Mouse (Mus musculus): ENCODE results near the gene Eif3i. TPM values are rescaled to one million over a fixed set of nuclear protein-coding genes. Genes with fewer than 3 reads are reported as not detected.
"Not testable (repeated sequence)": the region's sequence is repeated elsewhere in the genome, so short reads cannot be mapped to it uniquely, and the experiment has no call there.

The Eif3i gene
- total RNA-seq, 2 experiments from 2014 or later: 135 to 141 TPM

DNA sequence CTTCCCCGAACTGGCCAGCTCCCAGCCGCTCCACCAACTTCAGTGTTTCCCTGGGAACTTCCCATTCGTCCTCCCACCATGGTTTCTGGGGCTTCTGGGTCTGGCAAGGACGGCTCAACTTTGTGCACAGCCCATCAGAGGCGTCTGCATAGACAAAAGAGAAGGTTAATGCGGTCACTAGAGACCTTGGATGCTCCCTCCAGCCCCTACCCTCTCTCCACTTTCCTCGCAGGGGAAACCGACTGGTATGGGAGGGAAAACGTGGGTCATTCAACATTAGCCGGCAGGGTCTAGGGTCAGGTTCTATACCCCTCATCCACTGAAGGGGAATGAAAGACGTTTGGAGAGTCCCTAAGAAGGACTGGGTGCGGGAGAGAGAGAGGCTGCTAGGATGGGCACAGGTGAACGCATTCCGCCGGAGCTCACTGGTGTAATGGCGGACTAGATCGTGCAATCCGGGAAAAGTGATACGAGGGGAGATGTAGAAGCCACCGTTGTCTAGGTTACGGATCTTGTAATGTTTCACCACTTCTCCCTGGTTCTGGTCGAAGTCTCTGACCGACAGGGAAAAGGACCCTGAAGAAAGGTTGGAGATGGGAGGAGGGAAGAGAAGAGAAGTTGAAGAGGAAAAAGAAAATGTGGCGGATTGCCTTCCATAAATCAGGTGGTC is 44.5 kb downstream of the Eif3i start:
- intact Hi-C loops (cut with DNase I; ENCODE audit: low total_unique reads): no loop called here
- DNase-seq: no peak

DNA sequence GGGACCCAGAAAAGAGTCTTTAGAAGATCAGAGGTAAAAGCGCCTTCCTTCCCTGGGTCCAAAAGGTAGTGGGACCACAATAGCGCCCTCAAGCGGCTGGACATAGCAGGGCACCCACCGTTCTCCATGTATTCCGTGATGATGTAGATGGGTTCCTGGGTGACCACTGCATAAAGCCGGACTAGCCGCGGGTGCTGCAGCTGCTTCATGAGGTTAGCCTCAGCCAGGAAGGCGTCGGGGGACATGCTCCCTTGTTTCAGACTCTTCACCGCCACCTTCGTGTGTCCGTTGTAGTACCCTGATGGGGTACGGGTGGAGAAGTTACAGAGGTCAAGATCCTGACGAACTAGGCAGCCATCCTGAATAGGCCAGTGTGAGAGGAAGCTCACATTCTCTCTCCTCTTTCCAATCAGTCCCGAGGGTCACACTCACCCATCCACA is 45.0 kb downstream of the Eif3i start:
- intact Hi-C loops (cut with DNase I; ENCODE audit: low total_unique reads): no loop called here

GRCm38 (mm10) chr4:129554512-129554911 is 45.9 kb downstream of the Eif3i start:
- intact Hi-C loops (cut with DNase I; ENCODE audit: low total_unique reads); DNase-seq: not testable (repeated sequence)

More for the DNA sequence above, 45.0 kb downstream of the Eif3i start:
- no peak for DNase-seq

DNA sequence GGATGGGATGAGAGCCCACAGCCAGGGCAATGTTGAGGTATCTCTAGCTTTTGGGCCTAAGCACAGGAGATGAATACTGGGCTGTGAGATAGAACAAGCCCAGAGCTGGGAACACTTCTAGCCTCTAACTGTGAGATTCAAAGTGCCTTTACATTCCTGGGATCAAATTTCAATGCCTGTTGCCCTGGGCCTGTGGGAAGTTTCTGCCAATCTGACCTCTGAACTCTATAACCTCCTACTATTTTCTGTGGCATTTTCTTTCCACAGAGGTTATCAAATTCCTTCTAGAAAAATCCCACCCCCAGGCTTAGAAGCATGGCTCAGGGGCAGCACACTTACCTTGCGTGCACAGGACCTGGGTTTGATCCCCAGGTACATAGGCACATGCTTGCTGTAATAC is 50.2 kb downstream of the Eif3i start:
- intact Hi-C loops (cut with DNase I; ENCODE audit: low total_unique reads): no loop called here
- no peak for DNase-seq

- intact Hi-C loops (cut with DNase I; ENCODE audit: low total_unique reads): loop anchor here (10.0 kb wide), 1 partner anchor 65 kb away; the partner anchor contains the start of genes Dcdc2b and Iqcc
- DNase-seq: no peak
Measured at GRCm38 (mm10) chr4:129549306-129549705, 51.1 kb downstream of the Eif3i start.

- DNase-seq: not testable (repeated sequence)
- intact Hi-C loops (cut with DNase I; ENCODE audit: low total_unique reads): loop anchor here (10.0 kb wide), 1 partner anchor 67 kb away; the partner anchor contains the start of genes Dcdc2b and Iqcc
Measured at GRCm38 (mm10) chr4:129547631-129548030, 52.8 kb downstream of the Eif3i start.

GRCm38 (mm10) chr4:129544106-129544505 is 56.3 kb downstream of the Eif3i start:
- intact Hi-C loops (cut with DNase I; ENCODE audit: low total_unique reads): loop anchor here (10.0 kb wide), 1 partner anchor 71 kb away; the partner anchor contains the start of genes Dcdc2b and Iqcc
- DNase-seq: no peak

DNA sequence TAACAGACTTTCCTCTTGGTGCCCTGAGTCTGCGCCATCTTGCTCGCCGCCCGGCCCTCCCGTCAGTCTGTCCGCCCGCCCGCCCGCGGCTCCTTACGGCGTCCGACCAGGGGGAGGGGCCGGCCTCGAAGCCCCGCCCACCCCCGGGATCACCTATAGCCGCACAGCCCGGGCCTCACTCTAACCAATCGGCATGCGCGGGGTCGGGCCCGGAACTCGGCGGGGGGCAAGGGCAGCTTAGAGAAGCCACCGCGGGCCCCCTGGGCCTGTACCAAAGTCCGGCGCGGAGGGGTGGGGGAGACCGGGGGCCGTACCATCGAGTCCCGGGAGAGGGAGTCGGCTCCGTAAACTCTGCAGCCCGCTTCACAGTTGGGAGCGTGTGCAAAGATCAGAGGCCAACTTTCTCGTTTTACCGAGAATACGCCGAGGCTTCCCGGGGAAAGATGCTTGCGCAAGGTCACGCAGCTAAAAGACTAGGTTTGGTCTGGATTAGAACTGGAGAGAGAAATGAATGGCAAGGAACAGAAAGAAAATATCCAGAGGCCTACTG is 57.8 kb downstream of the Eif3i start, which contains the start of gene Hdac1:
Gene Hdac1 (minus strand): TSS at position 122 of the 550 bp plus-strand sequence.
- peak; percentile 99 for DNase-seq
- intact Hi-C loops (cut with DNase I; ENCODE audit: low total_unique reads): loop anchor here (10.0 kb wide), 1 partner anchor 72 kb away; the partner anchor contains the start of genes Dcdc2b and Iqcc

Small RNA genes within 50 kb of the gene (microRNA-seq; reads per million reads assigned to microRNA genes)
- gene Mir8119: 0 reads per million in 2 experiments

Other genes with a start within 250 kb of the Eif3i start
- 1 to 10 TPM; 2.4 to 2.9 TPM for gene Zbtb8a, start 222.5 kb downstream of the Eif3i start, total RNA-seq (2021)
- gene Zbtb8b, start 159.8 kb downstream of the Eif3i start, total RNA-seq (2021): not detected
- 10 to 100 TPM; 22.2 to 32.6 TPM for gene Bsdc1, start 139.1 kb downstream of the Eif3i start, total RNA-seq (2021)
- gene Tssk3, start 109.6 kb downstream of the Eif3i start, total RNA-seq (2021): not detected
- not detected for gene Fam229a, start 109.5 kb downstream of the Eif3i start, total RNA-seq (2021)
- 10 to 100 TPM in 1 of 2 experiments, 1 to 10 TPM in 1; 9.2 to 14.4 TPM for gene Marcksl1, start 87.1 kb downstream of the Eif3i start, total RNA-seq (2021)
- gene Hdac1, start 57.9 kb downstream of the Eif3i start, total RNA-seq (2021): 10 to 100 TPM; 14.9 to 16.9 TPM
- gene Lck, start 27.0 kb downstream of the Eif3i start, total RNA-seq (2021): under 1 TPM; 0.37 to 0.44 TPM
- gene Fam167b, start 22.1 kb downstream of the Eif3i start, total RNA-seq (2021): under 1 TPM; 0.62 to 0.66 TPM
- 10 to 100 TPM; 33.6 to 35.8 TPM for gene Tmem234, start within 50 bp of the Eif3i start, total RNA-seq (2021)
- 1 to 10 TPM; 1.0 to 1.8 TPM for gene Dcdc2b, start 13.6 kb upstream of the Eif3i start, total RNA-seq (2021)
- 10 to 100 TPM; 10.4 to 11.8 TPM for gene Iqcc, start 18.5 kb upstream of the Eif3i start, total RNA-seq (2021)
- 10 to 100 TPM; 58.0 to 66.8 TPM for gene Ccdc28b, start 23.3 kb upstream of the Eif3i start, total RNA-seq (2021)
- 10 to 100 TPM; 25.5 to 28.6 TPM for gene Txlna, start 40.4 kb upstream of the Eif3i start, total RNA-seq (2021)
- 10 to 100 TPM; 62.8 to 64.2 TPM for gene Kpna6, start 72.1 kb upstream of the Eif3i start, total RNA-seq (2021)
- 1 to 10 TPM; 1.9 to 3.7 TPM for gene Tmem39b, start 96.2 kb upstream of the Eif3i start, total RNA-seq (2021)
- 10 to 100 TPM; 31.7 to 34.7 TPM for gene Khdrbs1, start 141.7 kb upstream of the Eif3i start, total RNA-seq (2021)
- 100 to 1,000 TPM; 515 to 580 TPM for gene Ptp4a2, start 210.6 kb upstream of the Eif3i start, total RNA-seq (2021)